Mouse (Mus musculus) brown adipose tissue, adult 24 weeks (tissue): ENCODE data around the gene Mapkap1. TPM values are rescaled to one million over a fixed set of nuclear protein-coding genes. Genes with fewer than 3 reads are reported as not detected.
"Not testable (repeated sequence)": the region's sequence is repeated elsewhere in the genome, so short reads cannot be mapped to it uniquely, and the experiment has no call there.

ENCODE experiments used
- H3K27ac ChIP-seq: fragments of 200-500 bp; replicated peaks from 2 replicates; pipeline ENCODE4 v1.5.1; 2012; ENCODE audit warnings: low read depth, mild to moderate bottlenecking, low read length
- H3K4me1 ChIP-seq: fragments of 200-500 bp; 2 replicates; pipeline ENCODE4 v1.6.1; 2012; ENCODE audit warnings: low read length, mixed read lengths; ENCODE audit not compliant: control insufficient read depth, insufficient read depth, insufficient read length
- H3K4me3 ChIP-seq: fragments of 200-500 bp; 2 replicates; pipeline ENCODE4 v1.5.1; 2012; ENCODE audit warnings: low read depth, mild to moderate bottlenecking, low read length, moderate library complexity; ENCODE audit not compliant: insufficient read depth
- polyA plus RNA-seq: library from polyadenylated mRNA; stranded (reverse); fragments of >200 nt; gene quantifications from 2 replicates; pipeline ENCODE4 v1.2.4, GENCODE M21; 2012; ENCODE audit not compliant: missing spikeins, insufficient read depth, insufficient read length

Gene Mapkap1
- polyA plus RNA-seq, 1 experiment = 40.6 TPM

GRCm38 (mm10) chr2:34482531-34482930, 76.0 kb downstream of the Mapkap1 start:
- Histone ChIP-seq H3K4me3 (no peak overlapping the region), H3K4me1 (peaks cover 16% of the 10 kb centered on the region), H3K27ac (no peak overlapping the region)

- Histone ChIP-seq H3K27ac (peak overlapping the region; percentile 31; the same call in 1 of the 2 replicates), H3K4me3 (no peak overlapping the region), H3K4me1 (peaks cover 18% of the 10 kb centered on the region)
Observed at GRCm38 (mm10) chr2:34487281-34487680, 80.7 kb downstream of the Mapkap1 start.

DNA sequence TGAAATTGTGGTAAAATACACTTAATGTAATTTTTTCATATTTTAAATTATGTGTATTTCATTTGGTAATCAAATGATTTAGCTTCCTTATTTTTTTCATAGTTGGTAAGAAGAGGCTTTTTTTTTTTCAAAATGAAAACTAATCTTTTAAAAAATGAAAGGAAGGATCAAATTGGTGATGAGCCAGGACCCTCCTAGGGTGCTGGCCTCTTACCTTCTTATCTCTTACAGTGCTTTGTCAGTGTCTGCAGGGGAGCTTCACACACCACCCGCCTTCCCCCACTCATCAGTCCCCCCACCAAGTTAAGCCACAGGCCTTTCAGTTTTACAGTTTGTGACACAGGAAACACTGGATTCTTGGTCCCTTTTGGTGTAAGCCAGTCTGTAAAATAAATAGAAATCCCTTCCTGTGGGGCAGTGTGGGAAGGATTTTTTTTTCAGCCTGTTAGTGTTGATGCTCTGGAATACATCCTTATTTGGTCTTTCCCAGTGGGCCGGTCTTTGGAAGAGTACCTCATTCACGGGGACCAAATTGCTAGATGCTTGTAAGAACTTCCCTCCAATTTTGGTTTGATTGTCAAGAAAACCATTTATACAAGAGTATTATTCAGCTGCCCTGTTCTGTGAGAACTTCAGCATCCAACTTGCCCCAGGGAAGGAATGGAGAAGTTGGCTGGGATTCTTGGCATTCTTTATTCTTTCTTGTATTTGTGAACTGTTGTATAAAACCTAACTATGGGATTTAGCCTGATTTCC, 97.6 kb downstream of the Mapkap1 start:
- Histone ChIP-seq H3K27ac (peak overlapping the region; percentile 43; the same call in 1 of the 2 replicates), H3K4me1 (no peaks in the 10 kb centered on the region), H3K4me3 (no peak overlapping the region)

DNA sequence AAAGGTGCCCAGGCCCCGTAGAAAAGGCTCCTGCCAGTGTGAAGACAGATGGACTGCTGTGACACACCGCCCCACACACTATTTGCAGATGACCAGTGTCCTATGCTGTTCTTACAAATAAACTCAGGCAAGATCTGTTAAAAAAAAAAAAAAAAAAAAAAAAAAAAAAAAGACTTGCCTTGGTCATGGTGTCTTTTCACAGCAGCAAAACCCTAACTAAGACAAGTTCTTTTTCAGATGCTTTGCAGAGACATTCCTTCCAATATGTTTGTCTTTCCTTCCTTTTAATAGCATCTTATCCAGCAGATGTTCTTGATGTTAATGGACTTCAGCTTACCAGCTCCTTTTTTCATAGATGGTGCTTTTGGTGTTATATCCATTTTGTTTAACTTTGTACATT, 99.6 kb downstream of the Mapkap1 start:
- not testable (repeated sequence) for H3K27ac ChIP-seq, H3K4me1 ChIP-seq, H3K4me3 ChIP-seq

DNA sequence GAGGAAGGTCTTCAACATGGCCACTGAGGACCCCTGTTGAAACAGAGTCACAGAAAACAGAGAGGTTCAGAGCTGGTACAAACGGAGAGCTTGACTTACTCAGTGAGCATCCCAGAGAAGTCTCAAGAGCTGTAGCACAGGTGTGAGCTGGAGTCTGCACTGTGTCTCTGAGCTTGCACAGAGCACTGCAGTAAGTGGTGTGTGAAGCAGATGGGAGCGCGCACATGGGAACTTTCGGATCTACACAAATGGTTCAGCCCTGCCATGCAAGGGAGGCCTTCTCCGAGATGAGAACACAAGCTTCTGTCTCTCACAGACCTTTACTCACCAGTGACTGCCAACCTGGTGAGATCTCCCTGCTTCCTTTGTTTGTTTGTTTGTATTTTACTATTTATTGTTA, 103.3 kb downstream of the Mapkap1 start:
- H3K27ac ChIP-seq = no peak overlapping the region
- peaks cover 7% of the 10 kb centered on the region; the same call in 1 of the 2 replicates for H3K4me1 ChIP-seq
- H3K4me3 ChIP-seq = no peak overlapping the region

- H3K4me1 ChIP-seq = peaks cover 5% of the 10 kb centered on the region; the same call in 1 of the 2 replicates
- no peak overlapping the region for H3K4me3 ChIP-seq
- H3K27ac ChIP-seq = no peak overlapping the region
Observed at GRCm38 (mm10) chr2:34515263-34515662, 108.7 kb downstream of the Mapkap1 start.

DNA sequence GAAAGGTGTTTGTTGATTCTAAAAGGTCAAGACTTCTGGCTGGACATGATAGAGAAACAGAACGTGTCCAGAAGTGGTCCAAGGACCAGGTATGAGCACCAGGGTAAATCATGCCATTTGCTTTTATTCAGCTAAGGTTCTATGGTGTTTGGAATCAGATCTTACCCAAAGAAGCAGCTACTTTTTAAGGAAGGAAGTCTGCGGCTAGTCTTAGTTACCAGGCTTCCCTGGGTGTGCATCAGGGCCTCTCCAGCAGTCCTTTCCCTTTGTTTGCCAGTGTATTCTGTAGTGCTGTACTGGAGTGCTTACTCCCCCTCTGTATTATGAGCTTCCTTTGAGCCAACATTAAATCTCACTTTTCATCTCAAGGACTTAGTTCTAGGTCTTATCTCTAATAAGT, 111.5 kb downstream of the Mapkap1 start:
- Histone ChIP-seq H3K27ac (no peak overlapping the region), H3K4me1 (no peaks in the 10 kb centered on the region), H3K4me3 (no peak overlapping the region)

DNA sequence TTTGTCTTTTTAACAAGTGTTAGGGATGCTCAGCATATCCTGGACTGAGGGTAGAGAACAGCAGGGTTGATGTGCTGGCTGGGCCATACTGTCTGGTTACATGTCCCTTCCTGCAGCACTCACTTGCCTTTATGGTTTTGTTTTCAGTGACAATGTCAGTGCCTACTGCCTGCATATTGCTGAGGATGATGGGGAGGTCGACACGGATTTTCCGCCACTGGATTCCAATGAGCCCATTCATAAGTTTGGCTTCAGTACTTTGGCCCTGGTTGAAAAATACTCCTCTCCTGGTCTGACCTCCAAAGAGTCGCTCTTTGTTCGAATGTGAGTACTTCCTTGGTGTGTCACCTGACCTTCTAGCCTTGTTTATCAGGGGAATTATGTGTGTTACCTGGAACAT, 112.0 kb downstream of the Mapkap1 start:
- Histone ChIP-seq H3K4me3 (no peak overlapping the region), H3K4me1 (no peaks in the 10 kb centered on the region), H3K27ac (no peak overlapping the region)

DNA sequence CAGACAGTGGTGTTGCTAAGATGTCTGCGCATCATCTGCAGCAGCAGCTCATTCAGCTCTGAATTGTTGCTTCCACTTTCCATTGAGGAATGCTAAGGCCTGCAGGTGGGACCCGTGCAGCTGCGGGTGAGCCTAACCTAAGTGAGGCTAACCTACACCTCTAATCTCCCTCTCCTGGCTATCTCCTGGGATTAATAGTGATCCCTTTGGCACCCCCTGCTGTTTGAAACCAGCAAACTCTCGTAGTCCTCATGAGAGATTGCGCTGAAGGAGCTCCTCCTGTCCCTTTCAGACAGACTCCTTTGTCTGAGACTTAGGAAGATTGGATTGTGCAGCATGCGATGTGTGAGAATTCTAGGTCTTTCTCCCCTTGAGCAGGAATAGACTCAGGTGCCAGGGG, 113.0 kb downstream of the Mapkap1 start:
- Histone ChIP-seq H3K27ac (no peak overlapping the region), H3K4me3 (no peak overlapping the region), H3K4me1 (no peaks in the 10 kb centered on the region)

DNA sequence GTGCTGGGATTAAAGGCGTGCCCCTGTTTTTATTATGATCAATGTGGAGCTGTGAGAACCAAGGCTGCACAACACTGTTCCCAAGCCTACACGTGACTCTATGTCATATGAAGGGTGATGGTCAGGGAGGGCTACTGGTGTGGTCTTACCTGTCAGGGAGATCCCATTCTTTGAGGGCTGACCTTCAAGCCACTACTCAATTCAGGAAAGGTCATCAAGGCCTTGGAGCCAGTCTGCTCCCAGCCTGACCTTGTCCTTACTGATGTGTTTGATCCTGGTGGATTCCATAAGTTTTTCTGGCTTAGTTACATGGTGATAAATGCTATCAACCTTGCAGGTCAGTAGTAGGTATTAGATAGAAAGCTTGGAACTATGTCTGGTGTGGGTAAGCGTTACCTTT, 114.8 kb downstream of the Mapkap1 start:
- Histone ChIP-seq H3K27ac (no peak overlapping the region), H3K4me3 (no peak overlapping the region), H3K4me1 (peaks cover under 1% of the 10 kb centered on the region)

DNA sequence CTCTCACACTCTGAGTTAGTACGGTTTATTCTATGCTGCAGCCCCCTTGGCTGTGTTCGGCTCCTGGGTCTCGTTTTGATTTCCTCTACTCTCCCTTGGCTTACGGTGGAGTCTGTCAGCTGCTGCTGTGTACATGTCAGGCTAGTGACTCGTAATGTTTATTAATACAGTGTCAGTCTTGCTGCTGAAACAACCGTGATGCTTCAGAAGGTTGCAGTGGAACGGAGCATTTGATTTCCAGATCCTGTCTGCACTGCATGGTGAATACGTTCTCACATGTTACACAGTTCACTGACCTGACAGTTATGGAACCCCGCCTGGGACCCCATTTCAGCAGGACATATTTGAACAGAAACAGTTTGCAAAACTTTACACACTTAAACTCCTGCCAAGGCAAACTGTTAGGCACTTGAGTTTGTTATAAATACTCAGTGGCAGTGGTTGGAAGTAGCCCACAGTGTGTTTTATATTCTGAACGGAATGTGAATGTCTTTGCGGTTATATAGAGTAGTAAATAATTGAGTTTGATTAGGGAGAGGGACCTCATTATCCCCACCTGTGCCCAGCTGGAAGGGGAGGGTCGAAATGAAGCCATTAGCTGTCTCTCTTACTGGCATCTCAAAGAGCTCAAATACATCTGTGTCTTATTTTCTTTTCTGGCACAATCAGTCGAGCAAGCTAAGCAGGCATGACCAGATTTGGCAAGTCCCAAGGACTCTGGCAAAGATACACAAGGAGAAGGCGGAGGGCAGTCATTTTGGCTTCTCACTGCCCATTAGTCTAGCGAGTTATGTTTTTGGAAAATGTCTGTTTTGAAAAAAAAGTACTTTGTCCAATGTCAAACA, 120.2 kb downstream of the Mapkap1 start:
- no peak overlapping the region for H3K27ac ChIP-seq
- peaks cover 6% of the 10 kb centered on the region for H3K4me1 ChIP-seq
- no peak overlapping the region for H3K4me3 ChIP-seq

- Histone ChIP-seq H3K4me1 (peaks cover 6% of the 10 kb centered on the region), H3K4me3 (no peak overlapping the region), H3K27ac (no peak overlapping the region)
Observed at GRCm38 (mm10) chr2:34528491-34528890, 121.9 kb downstream of the Mapkap1 start.

DNA sequence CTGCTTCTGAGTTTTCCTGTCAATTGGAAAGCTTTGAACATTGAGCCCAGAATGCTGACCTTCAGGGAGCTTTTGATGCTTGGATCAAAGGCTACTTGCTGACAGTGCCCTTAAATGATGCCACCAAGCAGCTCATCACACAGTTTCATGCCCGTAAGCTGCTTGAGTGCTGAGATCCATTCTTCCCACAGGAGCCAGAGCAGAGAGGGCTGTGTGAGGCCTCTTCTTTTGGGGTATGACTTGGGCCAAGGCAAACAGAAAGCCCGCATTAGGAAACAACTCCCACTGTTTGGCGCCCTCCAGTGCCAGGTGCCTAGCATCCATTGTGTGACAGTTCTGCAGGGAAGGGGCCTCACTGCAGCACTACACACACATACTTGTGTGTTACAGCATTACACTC, 123.5 kb downstream of the Mapkap1 start:
- no peak overlapping the region for H3K4me3 ChIP-seq
- H3K4me1 ChIP-seq = peaks cover 6% of the 10 kb centered on the region
- no peak overlapping the region for H3K27ac ChIP-seq

GRCm38 (mm10) chr2:34531801-34532298, 125.3 kb downstream of the Mapkap1 start:
- Histone ChIP-seq H3K4me1 (peaks cover 2% of the 10 kb centered on the region; the same call in 1 of the 2 replicates), H3K4me3 (no peak overlapping the region), H3K27ac (no peak overlapping the region)

DNA sequence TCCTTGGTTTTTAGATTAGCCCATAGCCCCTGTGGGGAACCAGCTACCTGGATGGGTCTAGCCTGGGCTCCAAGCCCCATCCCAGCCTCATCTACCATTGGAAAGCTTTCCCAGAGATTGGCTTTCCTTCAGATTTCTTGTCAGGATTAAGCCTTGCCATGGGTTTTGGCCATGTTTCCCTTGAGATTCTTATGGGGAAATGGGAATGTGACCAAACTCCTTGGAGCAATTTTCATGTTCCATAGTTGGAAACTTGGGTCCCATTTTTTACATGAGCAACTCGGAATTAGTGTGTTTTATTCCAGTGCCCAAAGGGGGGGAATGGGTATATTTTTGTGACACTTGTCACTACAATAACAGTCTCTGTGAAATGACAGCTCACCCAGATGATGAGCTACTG, 125.8 kb downstream of the Mapkap1 start:
- H3K4me3 ChIP-seq = no peak overlapping the region
- peaks cover 2% of the 10 kb centered on the region; the same call in 1 of the 2 replicates for H3K4me1 ChIP-seq
- no peak overlapping the region for H3K27ac ChIP-seq
